Mouse (Mus musculus): ENCODE measurements at regions not wholly inside any gene's neighbourhood (a gene's known extent, or its start where the extent isn't known, plus 50 kb on each side); places are given as distances from the start of the nearest gene placed in this dataset.

GRCm38 (mm10) chr4:8998606-8999005, 759.8 kb upstream of the Car8 start:
- TF ChIP-seq POLR2A (IDR thresholded peaks at IDR 0.05; ENCODE audit: insufficient read depth, low read depth, low read length) (no peak), CTCF (IDR thresholded peaks at IDR 0.05) (no peak)
